8 mouse cellular contexts compared by ENCODE assay signal in the genomic region with DNA sequence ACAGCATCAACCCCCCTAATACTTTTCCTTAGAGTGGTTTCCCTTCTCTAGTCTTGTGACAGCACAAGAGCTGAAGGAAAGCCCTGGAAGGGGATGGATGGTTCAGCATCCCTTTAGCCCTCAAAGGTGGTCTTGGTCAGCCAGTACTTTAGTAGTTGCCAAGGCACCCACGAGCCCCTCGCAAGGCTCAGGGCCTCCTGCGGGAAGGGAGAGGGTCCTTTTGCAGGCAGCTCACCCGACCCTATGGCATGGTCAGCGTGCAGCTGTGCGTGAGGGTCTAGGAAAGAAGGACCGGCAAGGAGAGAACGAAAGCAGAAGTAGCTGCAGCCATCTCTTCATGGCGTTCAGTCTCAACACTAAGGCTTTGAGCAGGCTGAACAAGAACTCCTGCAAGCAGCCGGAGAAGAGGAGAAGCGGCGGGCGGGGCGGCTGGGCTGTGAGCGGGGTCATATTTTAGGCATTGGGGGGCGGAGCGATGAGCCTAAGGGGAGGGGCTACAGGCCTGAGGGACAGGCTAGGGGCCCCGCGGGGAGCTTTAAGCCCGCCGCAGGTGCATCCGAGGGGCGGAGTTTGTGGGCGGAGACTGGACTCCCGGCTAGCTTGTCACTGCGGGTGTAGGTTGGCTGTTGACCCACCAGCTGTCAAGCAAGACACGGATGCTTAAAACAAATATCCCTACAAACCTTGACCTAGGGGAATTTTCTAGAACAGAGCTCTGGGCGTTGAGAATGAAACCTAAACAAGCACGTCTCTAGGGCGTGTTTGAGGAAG. TPM values are rescaled to one million over a fixed set of nuclear protein-coding genes. Genes with fewer than 3 reads are reported as not detected.
A peak's percentile ranks its signal among the peaks of the same experiment; 100 is the strongest.
DNase-seq lines count a peak whose midpoint lies in the region; ATAC-seq and TF ChIP-seq lines count a peak whose summit lies in the region.

No protein-coding gene starts in this region.

- peaks cover 6% of the 10 kb centered on the region for H3K4me1 ChIP-seq in intestine, embryonic 14.5 days (replicated peaks; ENCODE audit: control insufficient read depth, insufficient read depth, low read length)
- peaks cover 13% of the 10 kb centered on the region for H3K4me1 ChIP-seq in liver, embryonic 13.5 days (replicated peaks)
- peaks cover 15% of the 10 kb centered on the region; the same call in 1 of the 2 replicates for H3K4me1 ChIP-seq in stomach, embryonic 15.5 days

- H3K36me3 ChIP-seq in intestine, embryonic 14.5 days (ENCODE audit: control insufficient read depth, insufficient read depth, low read length) = peaks cover 12% of the 10 kb centered on the region
- H3K36me3 ChIP-seq in liver, embryonic 13.5 days = peaks cover 10% of the 10 kb centered on the region; the same call in 1 of the 2 replicates
- H3K36me3 ChIP-seq in myocyte (ENCODE audit: control insufficient read depth, insufficient read depth) = no peaks in the 10 kb centered on the region
- peaks cover 7% of the 10 kb centered on the region; the same call in 1 of the 2 replicates for H3K36me3 ChIP-seq in stomach, embryonic 15.5 days

- peak overlapping the region; percentile 33; the same call in 1 of the 2 replicates for H3K27ac ChIP-seq in intestine, embryonic 14.5 days (ENCODE audit: low read depth)
- no peak overlapping the region for H3K27ac ChIP-seq in liver, embryonic 13.5 days
- peak overlapping the region; percentile 52; the same call in 1 of the 2 replicates for H3K27ac ChIP-seq in stomach, embryonic 15.5 days

- H3ac ChIP-seq in myocyte (ENCODE audit: control insufficient read depth, insufficient read length) = no peak overlapping the region

- no peak for TF ChIP-seq POLR2A in myocyte (IDR thresholded peaks at IDR 0.05; ENCODE audit: insufficient read length, low read depth)

- no peaks in the 10 kb centered on the region for H3K27me3 ChIP-seq in intestine, embryonic 14.5 days (replicated peaks; ENCODE audit: control insufficient read depth, insufficient read depth, low read length)
- H3K27me3 ChIP-seq in liver, embryonic 13.5 days = peaks cover 20% of the 10 kb centered on the region
- no peaks in the 10 kb centered on the region for H3K27me3 ChIP-seq in myocyte (ENCODE audit: control insufficient read depth, insufficient read depth, insufficient read length)
- H3K27me3 ChIP-seq in stomach, embryonic 15.5 days (replicated peaks) = no peaks in the 10 kb centered on the region

- under 1% methylated on average over 30 of the region's 30 CpGs for WGBS in intestine, embryonic 14.5 days
- 1% methylated on average over 30 of the region's 30 CpGs for WGBS in liver, embryonic 13.5 days (ENCODE audit: insufficient replicate concordance)
- WGBS in stomach, embryonic 15.5 days = 2% methylated on average over 30 of the region's 30 CpGs

- no peaks in the 10 kb centered on the region for H3K79me2 ChIP-seq in myocyte (ENCODE audit: control insufficient read depth, insufficient read depth)

- no peaks in the 10 kb centered on the region for H3K9me3 ChIP-seq in intestine, embryonic 14.5 days (ENCODE audit: control insufficient read depth, low read length)
- no peaks in the 10 kb centered on the region for H3K9me3 ChIP-seq in liver, embryonic 13.5 days (replicated peaks)
- H3K9me3 ChIP-seq in stomach, embryonic 15.5 days = no peaks in the 10 kb centered on the region

- peak overlapping the region; percentile 67 for H3K4me2 ChIP-seq in intestine, embryonic 14.5 days (ENCODE audit: low read length)
- peak overlapping the region; percentile 75 for H3K4me2 ChIP-seq in liver, embryonic 13.5 days
- peak overlapping the region; percentile 85 for H3K4me2 ChIP-seq in myocyte (ENCODE audit: low read depth)
- H3K4me2 ChIP-seq in stomach, embryonic 15.5 days = peak overlapping the region; percentile 58

- DNase-seq in spleen, adult 18-20 months = peak; percentile 88 to 90
- no peak for DNase-seq in spleen, adult 12 weeks (ENCODE audit: low spot score)
- DNase-seq in gastrocnemius, postnatal 25 days = peak; percentile 82
- peak; percentile 95 for DNase-seq in intestine, embryonic 14.5 days (ENCODE audit: low spot score)
- DNase-seq in liver, embryonic 13.5 days = peak; percentile 48

- H3K4me3 ChIP-seq in intestine, embryonic 14.5 days (ENCODE audit: low read depth, low read length) = peak overlapping the region; percentile 35
- peak overlapping the region; percentile 55 for H3K4me3 ChIP-seq in liver, embryonic 13.5 days (replicated peaks)
- no peak overlapping the region for H3K4me3 ChIP-seq in myocyte
- peak overlapping the region; percentile 30 for H3K4me3 ChIP-seq in stomach, embryonic 15.5 days (replicated peaks)

- ATAC-seq in common myeloid progenitor, adult 5-6 weeks (replicated peaks; ENCODE audit: low read depth, poor library complexity, severe bottlenecking) = peak; percentile 95
- peak; percentile 86 for ATAC-seq in intestine, embryonic 14.5 days (replicated peaks; ENCODE audit: low FRiP score, low TSS enrichment, low read depth)
- ATAC-seq in liver, embryonic 13.5 days (ENCODE audit: low read depth) = peak; percentile 92
- ATAC-seq in stomach, embryonic 15.5 days (ENCODE audit: insufficient read depth, low FRiP score, low read depth) = peak; percentile 92

- peak overlapping the region; percentile 42 for H3K9ac ChIP-seq in intestine, embryonic 14.5 days (ENCODE audit: low read length)
- H3K9ac ChIP-seq in liver, embryonic 13.5 days = peak overlapping the region; percentile 64
- no peak overlapping the region for H3K9ac ChIP-seq in stomach, embryonic 15.5 days

TF ChIP-seq in myocyte, 11 proteins besides CTCF, POLR2A, EP300 and RAD21:
- TF ChIP-seq MAX (IDR thresholded peaks at IDR 0.05; ENCODE audit: low read depth) = no peak
- TF ChIP-seq USF1 (IDR thresholded peaks at IDR 0.05; ENCODE audit: low read depth) = no peak
- TF ChIP-seq E2F4 (IDR thresholded peaks at IDR 0.05; ENCODE audit: insufficient read depth) = no peak
- TF ChIP-seq SRF (IDR thresholded peaks at IDR 0.05; ENCODE audit: control insufficient read depth, insufficient read length, low read depth) = no peak
- TF ChIP-seq TCF3 (IDR thresholded peaks at IDR 0.05; ENCODE audit: insufficient read length, low read depth) = no peak
- peak in 1 of 3 experiments; percentile 40 for TF ChIP-seq MYOG (IDR thresholded peaks at IDR 0.05; ENCODE audit: control insufficient read depth in 1 of 3, insufficient read depth in 1 of 3, insufficient read length in 2 of 3, low read depth in 2 of 3)
- TF ChIP-seq CEBPB (IDR thresholded peaks at IDR 0.05; ENCODE audit: insufficient read depth, poor library complexity, severe bottlenecking) = no peak
- no peak for TF ChIP-seq POLR2AphosphoS2 (IDR thresholded peaks at IDR 0.05; ENCODE audit: insufficient read length, low read depth)
- TF ChIP-seq MYOD1 (IDR thresholded peaks at IDR 0.05; ENCODE audit: control insufficient read depth in 1 of 3, insufficient read length in 2 of 3, low read depth in 2 of 3) = peak in 1 of 3 experiments; percentile 31
- TF ChIP-seq REST (IDR thresholded peaks at IDR 0.05; ENCODE audit: insufficient read depth, insufficient read length) = no peak

RNA-seq across cellular contexts. Expression of gene Synj2, which starts 6.3 kb away (rescaled TPM):
- total RNA-seq in common myeloid progenitor, adult 5-6 weeks (2017) = 9.5 and 10.3 TPM in 2 replicates
- 10 to 100 TPM; 35.8 to 48.7 TPM for total RNA-seq in gastrocnemius, postnatal 25 days (2021)
- 9.0 and 10.0 TPM in 2 replicates for polyA plus RNA-seq in intestine, embryonic 14.5 days (2014; fragmentation: Nextera tagmentation; extraction: Ambion mirVana)
- polyA plus RNA-seq in liver, embryonic 13.5 days (2015; fragmentation: Nextera tagmentation; extraction: Ambion mirVana) = 1.0 and 1.3 TPM in 2 replicates
- 32.1 TPM for polyA plus RNA-seq in myocyte (2012; fragmentation: generic; extraction: Trizol)
- 5.9 and 6.6 TPM in 2 replicates for polyA plus RNA-seq in stomach, embryonic 15.5 days (2015; fragmentation: Nextera tagmentation; extraction: Ambion mirVana)
